Mouse (Mus musculus): ENCODE data around the gene Gm10024. TPM values are rescaled to one million over a fixed set of nuclear protein-coding genes. Genes with fewer than 3 reads are reported as not detected.
"Not testable (repeated sequence)": the region's sequence is repeated elsewhere in the genome, so short reads cannot be mapped to it uniquely, and the experiment has no call there.

Gm10024 gene
- not detected for total RNA-seq (2021)
- long read RNA-seq, experiment 1: 0 reads
- long read RNA-seq, experiment 2: 0 reads

DNA sequence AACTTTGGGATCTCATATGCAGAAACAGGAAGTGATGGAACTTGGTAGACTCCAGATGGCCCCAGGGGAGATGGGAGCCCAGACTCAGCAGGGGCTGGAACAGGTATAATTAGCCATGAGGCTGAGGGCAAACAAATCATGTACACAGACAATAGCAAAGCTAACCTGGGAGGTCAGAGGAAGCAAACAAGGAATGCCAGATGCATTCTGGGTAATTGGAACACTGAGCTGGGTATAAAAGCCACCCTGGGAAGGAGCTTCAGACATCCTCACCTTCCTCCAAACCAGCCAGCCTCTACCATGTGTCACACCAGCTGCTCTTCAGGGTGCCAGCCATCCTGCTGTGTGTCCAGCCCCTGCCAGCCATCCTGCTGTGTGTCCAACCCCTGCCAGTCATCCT is at the start of gene Gm10024:
Gene Gm10024, plus strand, starts transcription at position 301 of the 400 bp plus-strand sequence.
- not testable (repeated sequence) for DNase-seq

DNA sequence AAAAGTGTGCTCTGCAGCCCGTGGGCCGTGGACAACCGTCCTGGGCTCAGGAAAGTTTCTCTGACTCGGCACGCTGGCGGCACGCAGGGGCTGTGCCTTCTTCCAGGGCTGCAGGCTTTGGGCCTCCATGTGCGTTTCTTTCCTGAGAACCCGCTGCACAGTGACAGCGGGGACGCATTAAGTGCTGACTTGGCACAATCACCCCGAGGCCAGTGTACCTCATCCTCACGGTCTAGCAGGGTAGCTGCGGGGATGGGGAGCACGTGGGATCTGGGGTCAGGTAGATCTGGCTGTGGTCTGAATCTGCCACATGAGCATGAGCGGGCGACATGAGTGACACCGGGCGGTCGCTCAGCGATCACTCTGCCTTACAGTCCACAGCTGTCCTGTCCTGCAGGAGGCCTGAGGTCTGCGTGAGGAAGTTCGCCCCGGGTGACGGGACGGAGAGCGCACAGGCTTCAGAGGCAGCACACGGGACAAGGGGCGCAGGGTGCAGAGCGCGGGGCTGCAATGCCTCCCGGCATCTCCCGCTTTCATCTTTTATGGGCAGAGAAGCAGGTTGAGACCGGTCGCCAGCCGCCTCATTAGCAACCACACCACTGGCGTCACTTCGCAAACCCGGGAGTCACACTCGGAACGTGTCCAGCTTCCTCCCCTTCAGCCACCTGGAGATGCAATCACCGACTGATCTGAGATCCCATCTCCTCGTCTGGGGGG is 47.1 kb upstream of the Gm10024 start:
- no peak for DNase-seq

DNA sequence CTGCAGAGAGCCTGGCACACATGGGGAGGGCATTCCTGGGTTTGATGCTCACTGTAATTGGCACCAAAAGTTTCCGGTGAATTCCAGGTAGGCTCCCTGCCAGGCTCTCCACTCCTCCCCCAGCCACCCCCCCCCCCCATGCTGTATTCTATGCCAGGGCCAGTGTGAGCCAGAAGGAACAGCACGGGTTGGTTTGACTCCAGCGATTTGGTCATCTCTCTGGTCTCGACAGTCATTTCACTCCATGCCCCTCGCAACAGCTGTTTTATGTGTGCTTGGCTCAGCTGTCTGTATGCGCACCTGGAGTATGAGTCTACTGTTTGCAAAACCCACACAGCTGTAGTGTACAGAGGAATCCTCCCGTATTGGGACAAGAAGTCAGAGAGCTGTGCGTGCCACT is 44.9 kb upstream of the Gm10024 start:
- DNase-seq: no peak

- DNase-seq: no peak
These were observed 43.9 kb upstream of the Gm10024 start for GRCm38 (mm10) chr10:77667402-77667801.

DNA sequence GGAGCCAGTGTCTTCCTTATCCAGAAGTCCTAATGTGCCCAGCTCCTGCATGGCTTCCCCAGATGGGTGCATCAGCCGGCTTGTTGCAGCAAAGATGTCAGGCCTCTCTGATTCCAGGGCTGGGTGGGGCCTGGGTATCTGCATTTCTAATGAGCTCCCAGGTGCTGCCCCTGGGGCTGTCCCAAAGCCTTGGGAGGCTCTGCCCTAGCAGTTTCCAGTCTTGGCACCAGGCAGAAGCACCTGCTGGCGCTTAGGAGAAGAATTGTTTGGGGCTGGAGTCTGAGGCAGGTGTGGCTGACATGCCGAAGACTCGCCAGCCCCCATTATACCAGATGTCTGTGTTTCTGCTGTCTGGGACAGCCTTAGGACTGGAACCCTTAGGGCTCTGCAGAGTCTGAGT is 40.5 kb upstream of the Gm10024 start:
- DNase-seq: no peak

- DNase-seq: no peak
These were observed 39.7 kb upstream of the Gm10024 start for GRCm38 (mm10) chr10:77671519-77671918.

DNA sequence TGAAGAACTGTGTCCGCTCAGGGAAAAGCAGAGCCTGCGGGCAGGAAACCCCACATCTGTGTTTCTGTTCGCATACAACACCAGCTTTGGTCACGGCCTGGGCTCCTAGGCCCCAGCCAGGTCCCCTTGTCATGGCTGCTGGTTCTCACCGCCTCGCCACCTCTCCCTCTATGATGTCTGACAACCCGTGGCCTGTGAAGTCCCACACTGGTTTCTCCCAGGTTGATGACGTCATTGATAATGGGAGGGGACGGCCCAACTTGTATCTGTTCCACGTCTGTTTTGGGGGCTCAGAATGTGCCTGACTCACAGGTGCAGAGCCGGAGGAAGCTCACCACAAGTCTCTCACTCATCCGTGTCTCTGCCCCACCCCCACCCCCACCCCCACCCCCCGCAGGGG is 37.5 kb upstream of the Gm10024 start:
- DNase-seq: no peak

GRCm38 (mm10) chr10:77677562-77677961 is 33.7 kb upstream of the Gm10024 start:
- no peak for DNase-seq

GRCm38 (mm10) chr10:77682994-77683393 is 28.3 kb upstream of the Gm10024 start:
- DNase-seq: no peak

DNA sequence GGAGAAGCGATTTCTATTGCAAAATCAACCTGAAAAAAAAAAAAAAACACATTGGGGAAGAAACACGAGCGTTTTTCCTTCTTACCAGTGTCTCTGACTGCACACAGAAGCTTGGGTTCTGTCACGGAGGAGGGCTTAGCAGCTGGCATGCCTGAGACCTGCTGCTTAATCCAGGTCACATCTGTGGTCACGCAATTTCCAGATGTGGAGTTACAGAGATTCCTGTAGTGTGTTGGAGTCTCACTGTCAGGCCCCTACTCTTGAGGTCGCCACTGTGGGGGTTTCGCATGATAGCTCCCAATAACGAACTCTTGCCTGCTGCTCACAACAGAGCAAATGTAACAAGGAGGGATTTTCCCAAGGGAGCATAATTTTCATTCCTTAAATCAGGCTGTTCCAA is 27.1 kb upstream of the Gm10024 start:
- no peak for DNase-seq

DNA sequence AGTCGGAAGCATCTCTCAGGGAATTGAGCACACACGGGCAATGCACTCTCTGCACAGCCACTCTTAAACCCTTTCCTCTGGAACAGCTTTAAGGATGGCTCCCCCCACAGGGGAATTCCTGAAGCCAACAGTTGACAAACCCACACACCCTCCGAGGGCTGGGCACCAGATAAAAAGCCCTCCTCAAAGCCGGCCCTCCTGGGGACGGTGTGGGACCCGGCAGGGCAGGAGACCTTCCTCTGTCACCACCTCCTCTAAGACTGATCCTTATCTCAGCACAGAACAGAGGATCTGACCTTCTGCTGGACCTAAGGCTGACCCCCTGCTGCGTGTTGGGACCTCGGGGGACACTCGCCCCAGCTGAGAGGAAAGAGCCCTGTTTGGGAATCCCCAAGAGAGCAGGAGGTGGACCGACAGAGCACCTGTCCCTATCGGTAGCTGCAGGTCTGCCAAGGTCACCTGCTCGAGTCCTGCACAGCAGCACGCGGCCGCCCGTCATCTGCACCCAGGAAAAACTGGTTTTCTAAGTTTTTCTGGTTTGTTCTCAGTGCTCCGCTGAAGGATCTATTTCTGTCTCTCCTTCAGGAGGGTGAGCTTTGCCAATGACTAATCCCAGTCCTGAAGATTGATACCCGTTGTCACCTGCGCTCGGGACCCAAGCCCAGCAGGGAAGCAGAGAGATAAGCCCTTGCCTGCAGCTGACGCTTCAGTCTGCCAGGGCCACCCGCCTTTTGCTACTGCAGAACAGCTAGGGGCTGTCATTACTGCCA is 25.2 kb upstream of the Gm10024 start, which contains the start of gene Tspear:
Gene Tspear, plus strand, starts transcription at position 675 of the 770 bp plus-strand sequence.
- peak in 1 of 2 experiments; percentile 9 for DNase-seq

- no peak for DNase-seq
These were observed 24.2 kb upstream of the Gm10024 start for GRCm38 (mm10) chr10:77687021-77687420.

GRCm38 (mm10) chr10:77690356-77690807 is 20.9 kb upstream of the Gm10024 start, which contains the start of gene Gm19402:
Gm19402 (minus strand) TSS chr10:77690757.
- DNase-seq: not testable (repeated sequence)

DNA sequence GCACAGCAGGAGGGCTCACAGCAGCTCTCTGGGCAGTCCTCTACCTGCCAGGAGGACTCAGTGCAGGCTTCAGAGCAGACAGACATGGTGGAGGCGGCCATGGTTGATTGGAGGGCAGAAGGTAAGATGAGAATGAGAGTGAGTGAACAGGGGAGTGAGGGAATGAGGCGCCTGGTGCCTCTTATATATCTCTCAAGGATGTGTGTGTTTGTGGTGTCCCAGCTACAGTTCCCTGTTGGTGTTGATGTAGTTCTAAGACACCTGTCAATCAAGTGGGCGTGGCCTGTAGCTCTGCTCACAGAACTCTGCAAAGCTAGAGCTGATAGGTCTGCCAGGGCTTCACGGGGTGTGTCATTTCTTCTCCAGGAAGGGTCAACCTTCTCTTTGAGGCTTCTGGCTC is 14.1 kb upstream of the Gm10024 start, which contains the start of gene Gm9508:
Gene Gm9508, minus strand, starts transcription at position 101 of the 400 bp plus-strand sequence.
- no peak for DNase-seq

GRCm38 (mm10) chr10:77706326-77706725 is 4.9 kb upstream of the Gm10024 start, which contains the start of gene Gm10272:
Gm10272 (plus strand) TSS chr10:77706626.
- DNase-seq: no peak

DNA sequence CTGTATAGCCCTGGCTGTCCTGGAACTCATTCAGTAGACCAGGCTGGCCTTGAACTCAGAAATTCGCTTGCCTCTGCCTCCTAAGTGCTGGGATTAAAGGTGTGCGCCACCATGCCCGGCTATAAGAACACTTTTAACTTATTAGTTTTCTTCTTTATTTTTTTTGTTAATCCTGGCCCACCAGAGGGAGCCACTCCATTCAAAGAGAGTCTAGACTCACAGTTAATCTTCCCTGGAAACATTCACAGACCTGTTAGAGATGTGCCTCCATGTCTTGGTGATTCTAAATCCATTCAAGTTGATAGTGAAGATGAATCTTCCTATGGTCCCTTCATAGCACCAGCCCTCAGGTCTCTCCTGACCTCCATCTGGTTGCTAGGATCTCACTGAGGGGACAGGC is 1.4 kb upstream of the Gm10024 start:
- DNase-seq: no peak

GRCm38 (mm10) chr10:77713734-77714133 is 2.5 kb downstream of the Gm10024 start:
- DNase-seq: no peak

DNA sequence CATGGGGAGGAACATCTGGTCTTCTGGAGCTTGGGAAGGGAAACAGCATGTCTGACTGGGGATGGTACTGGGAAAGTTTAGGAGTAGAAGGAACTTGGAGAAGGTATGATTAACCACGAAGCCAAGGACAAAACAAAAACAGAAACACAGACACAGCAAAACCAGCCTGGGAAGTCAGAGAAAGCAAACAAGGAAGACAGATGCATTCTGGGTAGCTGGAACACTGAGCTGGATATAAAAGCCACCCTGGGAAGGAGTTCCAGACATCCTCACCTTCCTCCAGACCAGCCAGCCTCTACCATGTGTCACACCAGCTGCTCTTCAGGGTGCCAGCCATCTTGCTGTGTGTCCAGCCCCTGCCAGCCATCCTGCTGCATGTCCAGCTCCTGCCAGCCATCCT is 4.2 kb downstream of the Gm10024 start, which contains the start of gene Gm10142:
Gene Gm10142, plus strand, starts transcription at position 301 of the 400 bp plus-strand sequence.
- DNase-seq: no peak

- DNase-seq: not testable (repeated sequence)
These were observed 9.0 kb downstream of the Gm10024 start, which contains the start of gene Krtap12-1 for GRCm38 (mm10) chr10:77720299-77720698. Krtap12-1 (plus strand) TSS chr10:77720599.

DNA sequence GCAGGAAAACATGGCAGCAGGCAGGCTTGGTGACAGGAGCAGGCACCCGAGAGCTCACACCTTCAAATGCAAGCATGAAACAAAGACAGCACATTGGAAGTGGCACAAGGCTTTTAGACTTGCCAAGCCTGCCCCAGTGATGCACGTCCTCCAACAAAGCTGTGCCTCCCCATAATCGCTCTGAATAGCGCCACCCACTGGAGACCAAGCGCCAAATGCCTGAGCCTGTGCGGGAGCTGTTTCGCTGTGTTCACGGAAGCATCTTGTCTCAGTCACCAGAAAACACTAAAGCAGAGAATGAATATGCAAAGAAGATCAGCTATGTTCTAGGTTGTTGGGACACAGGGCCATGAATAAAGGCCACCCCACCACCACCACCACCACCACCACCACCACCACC is 13.6 kb downstream of the Gm10024 start:
- no peak for DNase-seq

GRCm38 (mm10) chr10:77726186-77726585 is 14.9 kb downstream of the Gm10024 start, which contains the start of gene Gm10100:
Gm10100 (plus strand) TSS chr10:77726486.
- DNase-seq: no peak

DNA sequence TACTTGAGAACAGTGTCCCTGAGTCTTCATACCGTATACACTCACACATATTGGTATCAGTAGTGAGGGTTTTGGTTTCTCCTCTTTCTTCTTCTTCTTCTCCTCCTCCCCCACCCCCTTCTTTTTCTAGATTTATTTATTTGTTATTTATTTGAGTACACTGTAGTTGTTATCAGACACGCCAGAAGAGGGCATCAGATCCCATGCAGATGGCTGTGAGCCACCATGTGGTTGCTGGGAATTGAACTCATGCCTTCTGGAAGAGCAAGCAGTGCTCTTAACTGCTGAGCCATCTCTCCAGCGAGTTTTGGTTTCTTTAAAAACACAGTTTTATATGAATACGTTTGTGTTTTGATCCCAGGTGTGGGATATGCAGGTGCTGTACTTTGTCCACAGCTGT is 17.0 kb downstream of the Gm10024 start:
- no peak for DNase-seq

- peak; percentile 12 to 43 for DNase-seq
These were observed 18.0 kb downstream of the Gm10024 start for GRCm38 (mm10) chr10:77729241-77729640.
